Mouse (Mus musculus) CD4-positive helper T cell, adult 2 months (primary cell): Measurements from ENCODE around the gene Ppp1r3a.
"Not testable (repeated sequence)": the region's sequence is repeated elsewhere in the genome, so short reads cannot be mapped to it uniquely, and the experiment has no call there.

Source experiments
- DNase-seq: peaks from one replicate; pipeline ENCODE4 v3.0.0-alpha.2; 2012; ENCODE audit warnings: low read depth, missing footprints, low spot score

Ppp1r3a gene

DNA sequence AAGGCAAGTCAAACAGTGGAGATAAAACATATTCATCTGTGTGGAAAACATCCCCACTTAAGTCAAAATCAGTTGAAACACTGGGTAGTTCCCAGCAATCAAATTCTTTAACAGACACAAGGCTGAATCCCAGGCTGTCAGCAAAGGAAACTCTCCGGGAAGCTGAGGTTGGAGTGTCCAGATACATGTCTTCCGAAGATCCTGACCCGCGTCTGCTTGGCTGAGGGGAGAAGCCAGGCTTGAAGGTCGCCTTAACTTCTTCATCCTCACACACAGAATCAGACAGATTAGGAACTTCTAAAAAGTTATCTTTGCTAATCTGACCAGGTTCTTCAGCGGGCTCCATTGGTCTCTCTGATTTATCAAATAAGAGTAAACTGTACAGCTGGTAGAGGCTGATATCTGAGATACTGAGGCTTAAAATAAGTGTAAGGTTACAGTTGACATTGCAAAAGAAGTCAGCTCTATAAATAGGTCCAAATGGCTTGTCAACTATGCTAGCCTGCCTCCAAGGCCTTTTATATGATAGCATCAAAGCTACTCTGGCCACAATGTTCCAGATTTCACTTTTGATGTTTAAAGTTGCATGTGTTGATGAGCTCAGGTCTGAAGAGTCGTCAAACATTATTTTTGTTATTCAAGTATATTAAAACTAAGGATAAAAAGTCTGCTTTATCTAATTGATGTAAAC lies at the start of gene Ppp1r3a:
Gene Ppp1r3a, minus strand, starts transcription at position 374 of the 691 bp plus-strand sequence.
- DNase-seq = no peak

DNA sequence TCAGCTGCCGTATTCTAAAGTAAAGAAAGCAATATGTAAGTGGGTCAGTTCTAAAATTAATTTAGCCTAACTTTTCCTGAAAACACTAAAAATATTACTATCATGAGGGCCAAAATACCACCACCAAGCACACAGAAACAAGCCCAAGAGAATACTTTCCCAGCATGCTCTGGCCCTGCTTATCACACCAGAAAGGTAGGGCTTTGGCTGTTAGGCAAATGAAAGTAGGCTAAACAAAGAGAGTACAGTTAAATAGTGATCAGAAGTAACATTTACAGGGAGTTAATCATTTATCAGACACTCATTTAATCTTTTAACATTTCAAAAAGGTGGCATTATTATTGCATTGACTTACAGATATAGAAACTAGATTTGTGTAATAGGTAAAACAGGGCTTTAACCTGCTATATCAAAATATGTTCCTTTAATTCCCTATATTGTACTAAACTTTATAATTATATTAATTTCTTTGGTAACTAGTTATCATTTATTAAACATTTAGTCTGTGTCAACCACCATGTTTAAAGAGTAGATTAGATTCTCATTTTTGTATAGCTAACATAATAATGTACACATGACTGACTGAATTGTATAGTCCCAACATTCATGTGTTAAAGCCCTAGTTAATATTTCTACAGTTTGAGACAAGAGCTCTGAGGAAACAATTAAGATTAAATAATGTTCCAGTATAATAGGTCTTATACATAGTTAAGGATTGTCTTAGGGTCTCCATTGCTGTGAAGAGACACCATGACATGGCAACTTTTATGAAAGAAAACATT lies 32.3 kb upstream of the Ppp1r3a start:
- no peak for DNase-seq

DNA sequence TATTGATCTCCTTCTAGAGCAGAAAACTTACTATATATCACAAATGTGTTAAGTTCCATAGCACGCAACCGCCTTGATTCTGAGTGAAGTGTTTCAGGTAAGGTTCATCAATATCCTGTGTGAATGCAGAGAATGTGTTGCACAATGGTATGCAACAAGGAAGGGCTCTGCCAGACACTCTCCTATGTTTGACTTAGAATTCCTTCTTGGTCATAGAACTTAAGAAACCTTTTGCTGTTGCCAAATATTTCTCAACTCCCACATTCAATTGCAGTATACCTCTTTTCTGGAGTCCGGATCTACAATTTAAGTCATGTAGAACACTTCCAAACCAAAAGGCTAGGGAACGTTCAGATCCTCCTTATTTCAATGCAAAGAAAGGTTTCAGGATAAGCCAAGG lies 22.8 kb upstream of the Ppp1r3a start:
- no peak for DNase-seq

DNA sequence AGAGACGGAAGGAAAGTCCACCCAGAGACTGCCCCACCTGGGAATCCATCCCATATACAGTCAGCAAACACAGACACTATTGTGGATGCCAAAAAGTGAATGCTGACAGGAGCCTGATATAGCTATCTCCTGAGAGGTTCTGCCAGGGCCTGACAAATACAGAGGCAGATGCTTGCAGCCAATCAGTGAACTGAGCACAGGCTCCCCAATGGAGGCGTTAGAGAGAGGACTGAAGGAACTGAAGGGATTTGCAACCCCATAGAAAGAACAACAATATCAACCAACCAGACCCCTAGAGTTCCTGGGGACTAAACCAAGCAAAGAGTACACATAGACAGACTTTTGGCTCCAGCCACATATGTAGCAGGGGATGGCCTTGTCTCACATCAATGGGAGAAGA lies 16.6 kb upstream of the Ppp1r3a start:
- DNase-seq = no peak

DNA sequence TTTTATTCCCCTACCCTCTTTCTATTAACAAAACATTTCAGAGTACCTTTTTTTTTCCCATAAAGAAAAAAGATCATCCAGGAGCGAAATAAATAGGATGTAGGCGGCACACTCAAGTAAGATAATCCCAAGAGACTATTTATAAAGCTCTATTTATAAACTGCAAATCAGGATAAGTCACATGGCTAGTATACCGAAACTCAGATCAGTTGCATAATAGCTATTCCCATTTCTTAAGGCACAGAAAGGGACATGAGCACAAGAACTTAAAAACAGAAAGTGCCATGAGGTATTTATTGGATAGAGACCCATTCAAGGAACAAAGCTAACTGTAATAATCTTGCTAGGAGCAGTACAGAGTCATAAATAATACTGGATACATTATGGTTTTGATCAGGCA lies 2.4 kb upstream of the Ppp1r3a start:
- no peak for DNase-seq

DNA sequence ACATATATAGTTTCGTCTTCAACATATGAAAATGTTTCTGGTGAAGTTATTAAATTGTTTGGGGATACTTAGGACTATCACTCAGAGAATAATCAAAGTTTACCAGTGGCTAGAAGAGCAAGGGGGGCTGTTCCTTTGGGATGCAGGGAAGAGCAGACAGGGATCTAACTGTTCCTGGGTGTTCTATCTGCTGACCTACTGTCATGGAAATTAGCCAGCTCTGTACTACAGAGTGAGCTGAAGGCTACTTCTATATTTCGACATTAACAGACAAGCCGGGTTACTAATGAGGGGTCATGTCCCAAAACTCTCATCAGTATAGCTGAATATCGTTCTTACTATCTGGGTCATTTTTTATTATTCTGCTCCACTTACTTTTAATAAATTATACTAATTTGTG lies 1.6 kb downstream of the Ppp1r3a start:
- DNase-seq = no peak

DNA sequence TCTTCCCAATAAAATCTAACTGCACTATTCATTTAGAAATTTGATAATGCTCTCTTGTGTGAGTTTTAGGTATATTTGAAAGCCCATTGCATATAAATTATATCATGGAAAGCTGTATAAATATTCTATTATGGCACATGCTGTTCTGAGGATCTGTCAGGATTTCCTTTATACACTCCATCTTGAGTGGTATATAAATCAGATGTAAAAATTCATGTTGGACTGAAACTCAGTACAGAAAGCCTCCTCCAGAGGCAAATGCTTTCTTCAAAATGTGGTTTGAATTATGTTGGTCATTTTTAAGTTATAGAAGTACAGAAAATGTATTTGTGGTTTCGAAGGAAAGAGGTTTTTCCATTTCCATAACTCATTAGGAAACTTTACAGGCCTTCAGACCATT lies 2.9 kb downstream of the Ppp1r3a start:
- no peak for DNase-seq

DNA sequence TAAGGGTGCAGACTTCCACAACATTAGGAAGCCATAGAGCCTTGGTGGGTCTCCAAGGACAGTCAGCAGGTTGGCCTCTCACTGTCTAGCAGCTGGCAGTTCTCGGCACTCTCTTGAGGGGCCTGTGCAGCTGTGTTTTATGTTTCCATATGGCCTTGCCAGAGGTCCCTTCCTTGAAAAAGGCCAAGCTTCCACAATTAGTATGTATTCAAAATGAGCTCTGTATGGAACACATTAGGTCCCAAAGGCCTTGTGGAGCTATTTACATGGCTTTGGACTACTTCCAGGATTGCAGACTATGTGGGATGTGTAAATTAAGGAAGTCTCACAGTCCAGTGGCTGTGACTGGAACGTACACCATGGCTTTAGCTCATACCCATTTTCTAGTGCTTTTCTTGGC lies 8.1 kb downstream of the Ppp1r3a start:
- no peak for DNase-seq

DNA sequence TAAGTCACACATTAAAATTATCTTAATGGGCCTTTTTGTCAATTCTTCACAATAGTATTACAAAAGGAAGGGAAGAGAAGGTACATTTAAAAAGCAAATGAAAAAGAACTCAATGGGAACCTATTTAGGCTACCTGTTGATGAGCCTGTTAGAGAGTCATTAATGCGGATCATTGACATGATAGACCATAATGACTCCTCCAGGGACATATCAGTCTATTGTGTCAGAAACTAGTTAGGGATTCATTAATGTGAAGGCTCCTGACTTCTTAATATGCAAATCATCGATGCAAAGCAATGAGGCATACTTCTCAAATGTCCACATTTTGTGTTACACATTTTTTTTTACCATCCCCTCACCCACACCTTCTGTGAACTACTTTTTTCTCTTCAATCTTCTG lies 19.1 kb downstream of the Ppp1r3a start:
- no peak for DNase-seq

DNA sequence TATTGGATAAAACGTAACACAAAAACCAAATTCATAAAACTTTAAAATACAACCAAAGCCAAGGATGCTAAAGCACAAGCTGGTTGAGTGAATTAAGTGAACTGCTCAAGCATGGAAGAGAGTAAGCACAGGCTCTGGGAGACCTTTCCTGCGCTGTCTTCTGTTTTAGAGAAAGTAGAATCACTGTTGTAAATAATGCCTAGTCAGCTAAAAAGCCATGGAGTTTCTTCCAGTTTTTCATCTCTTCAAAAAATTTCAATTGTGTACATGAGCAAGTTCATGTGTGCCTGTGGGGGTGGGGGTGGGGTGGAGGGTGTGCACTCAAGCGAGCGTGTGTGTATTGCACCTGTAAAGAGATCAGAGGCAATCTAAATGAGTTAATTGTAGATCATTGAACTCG lies 24.1 kb downstream of the Ppp1r3a start:
- no peak for DNase-seq

DNA sequence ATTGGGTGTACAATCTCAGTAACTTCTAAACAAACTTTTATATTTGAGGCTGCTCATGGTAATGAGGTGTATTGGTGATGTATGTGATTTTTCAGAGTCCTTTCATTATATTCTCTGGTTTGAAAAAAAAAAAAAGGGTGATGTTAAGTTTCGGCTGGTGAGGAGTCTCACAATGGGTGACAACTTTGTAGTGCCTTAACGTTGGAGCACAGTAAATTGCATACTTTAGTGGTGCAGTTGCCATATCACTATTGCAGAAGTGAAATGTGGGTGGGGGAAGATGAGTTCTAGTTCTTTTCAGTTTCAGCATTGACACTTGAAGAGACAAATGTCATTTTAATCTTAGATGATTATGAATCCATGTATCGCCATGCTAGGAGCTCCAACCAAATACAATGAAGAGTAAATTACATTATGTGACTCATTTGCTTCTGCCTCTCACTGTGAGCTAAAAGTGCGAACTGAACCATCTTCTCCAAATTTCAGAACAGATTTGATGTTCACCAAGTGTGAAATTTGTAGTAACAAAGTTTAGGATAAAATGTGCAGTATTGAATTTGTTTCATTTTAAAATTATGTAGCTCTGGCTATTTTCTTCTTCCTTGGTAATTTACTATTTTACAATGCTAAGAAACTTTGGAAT lies 34.2 kb downstream of the Ppp1r3a start:
- DNase-seq = no peak

DNA sequence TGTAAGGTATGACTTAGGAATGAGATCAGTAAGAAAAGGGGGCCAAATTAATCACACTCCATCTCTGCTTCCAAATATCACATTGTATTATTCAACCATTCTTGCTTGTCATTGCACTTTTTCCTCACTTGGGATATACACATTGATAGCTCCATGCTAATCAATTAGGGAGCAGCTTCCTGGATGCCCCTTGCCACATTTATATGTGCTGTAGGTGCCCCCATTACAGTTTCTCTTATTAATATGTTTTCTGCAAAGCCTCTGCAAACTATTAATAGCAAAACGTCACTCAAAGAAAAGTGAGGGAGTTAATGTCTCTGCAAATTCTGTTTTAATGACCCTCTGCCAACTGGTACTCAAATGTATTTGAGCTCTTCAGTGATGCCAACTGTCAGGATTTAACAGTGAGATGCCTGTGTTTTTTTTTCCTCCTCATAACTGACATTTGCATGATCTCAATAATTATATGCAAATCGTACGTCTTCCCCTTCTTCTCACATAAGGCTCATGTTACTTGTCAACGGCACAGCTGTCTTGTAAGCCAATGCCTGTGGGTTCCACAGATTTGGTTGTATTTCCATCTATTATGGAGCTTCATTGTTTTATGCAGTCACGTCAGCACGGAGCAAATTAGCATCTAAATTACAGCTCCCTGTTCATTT lies 34.8 kb downstream of the Ppp1r3a start:
- DNase-seq = no peak

DNA sequence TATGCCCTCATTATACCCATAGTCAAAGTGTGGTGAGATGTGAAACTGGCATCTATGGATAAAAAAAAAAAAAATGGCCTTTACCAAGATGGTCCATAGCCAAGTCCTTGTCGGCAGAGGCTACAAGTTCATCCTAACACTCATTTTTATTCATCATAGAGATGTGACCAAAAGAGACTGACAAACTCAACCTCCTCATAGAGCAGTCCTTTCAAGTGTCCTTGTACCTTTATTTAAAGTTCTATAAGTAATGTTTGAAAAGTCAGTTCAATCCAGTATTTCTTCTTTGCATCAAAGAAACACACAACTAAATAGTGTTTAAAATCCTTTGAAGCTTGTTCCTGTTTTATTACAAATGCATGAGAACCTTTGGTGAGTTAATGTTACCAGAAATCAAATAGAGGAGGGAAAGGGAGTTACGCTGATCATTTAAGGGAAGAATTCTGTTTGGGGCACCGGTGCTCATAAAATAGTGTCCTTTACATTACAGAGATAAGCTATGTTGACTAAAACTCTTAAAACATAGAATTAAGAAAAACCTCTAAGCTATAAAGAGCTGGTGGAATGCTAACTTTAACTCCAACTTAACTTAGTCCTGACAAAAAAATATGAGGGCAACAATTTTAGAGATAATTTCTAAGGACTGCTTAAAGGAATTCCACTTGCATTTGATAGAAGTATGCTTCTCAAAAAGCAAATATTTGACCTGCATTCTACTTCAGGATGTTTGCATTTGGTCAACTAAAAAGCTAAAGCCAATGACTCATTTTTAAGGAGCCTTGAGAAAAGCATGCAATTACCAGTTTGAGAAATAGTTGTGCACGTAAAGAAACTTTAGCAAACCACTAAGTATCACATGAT lies 39.7 kb downstream of the Ppp1r3a start:
- no peak for DNase-seq

DNA sequence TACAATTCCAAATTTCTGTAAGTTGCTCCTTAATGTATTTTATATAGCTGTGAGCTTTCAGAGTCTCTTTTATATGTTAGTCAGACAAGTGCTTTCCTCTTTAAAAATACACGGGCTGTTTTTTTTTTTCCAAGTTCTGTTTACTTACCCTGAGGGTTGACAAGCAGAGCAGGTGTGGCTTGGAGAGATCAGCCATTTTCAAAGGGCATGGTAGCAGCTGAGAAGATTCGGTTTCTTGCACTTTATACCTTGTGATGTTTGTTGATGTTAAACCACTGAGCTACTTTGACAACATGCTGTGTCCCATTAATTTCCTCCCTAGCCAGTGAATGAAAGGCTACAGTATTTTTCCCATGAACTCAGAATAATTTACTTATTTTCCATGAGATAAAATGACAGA lies 42.9 kb downstream of the Ppp1r3a start:
- DNase-seq = no peak

DNA sequence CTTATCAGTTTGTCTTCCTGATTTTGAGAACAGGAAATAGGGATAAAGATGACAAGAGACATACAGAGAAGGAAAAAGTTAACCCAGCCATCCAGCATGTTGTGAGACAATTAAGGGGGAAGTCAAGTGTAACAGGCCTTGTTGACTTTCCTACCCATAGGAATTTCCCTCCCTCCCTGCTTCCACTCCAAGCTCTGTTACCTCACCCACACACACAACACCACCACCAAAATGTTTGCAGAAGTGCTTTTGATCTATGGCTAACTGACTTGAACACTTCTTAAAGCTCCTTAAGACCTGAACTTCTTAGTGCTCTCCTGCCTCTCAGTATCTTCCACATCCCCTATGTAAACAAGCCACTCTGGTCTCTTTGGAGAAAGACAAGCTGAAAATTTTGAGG lies 55.0 kb downstream of the Ppp1r3a start:
- no peak for DNase-seq

DNA sequence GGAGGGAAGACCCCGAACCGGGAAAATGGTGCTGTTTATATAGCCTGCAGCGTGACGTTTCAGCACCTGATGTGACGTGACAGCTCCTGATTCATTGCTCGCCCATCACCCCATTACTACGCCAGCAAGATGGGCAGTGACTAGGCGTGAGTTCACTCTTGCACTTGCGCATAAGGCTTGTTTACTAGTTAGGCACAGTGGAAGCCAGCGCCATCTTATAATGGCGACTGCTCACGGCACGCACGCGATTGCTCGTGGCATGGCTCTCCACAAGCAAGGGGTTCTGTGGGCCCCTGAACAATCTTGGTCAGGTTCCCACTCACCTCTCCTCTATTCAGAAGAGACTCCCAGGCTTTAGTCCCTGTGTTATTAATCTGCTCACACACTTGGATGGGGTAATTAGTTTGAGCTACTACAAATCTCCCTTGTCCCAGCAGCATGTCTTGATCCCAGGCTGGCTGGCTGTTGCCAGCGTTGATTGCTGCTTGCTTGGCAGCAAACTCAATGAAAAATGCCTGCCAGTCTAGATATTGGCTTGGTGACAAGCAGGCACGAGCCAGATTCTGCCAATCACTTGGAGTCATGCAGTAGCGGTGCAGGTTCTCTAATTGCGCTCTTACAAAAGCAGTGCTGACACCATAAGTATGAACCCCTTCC lies 75.7 kb downstream of the Ppp1r3a start:
- not testable (repeated sequence) for DNase-seq

DNA sequence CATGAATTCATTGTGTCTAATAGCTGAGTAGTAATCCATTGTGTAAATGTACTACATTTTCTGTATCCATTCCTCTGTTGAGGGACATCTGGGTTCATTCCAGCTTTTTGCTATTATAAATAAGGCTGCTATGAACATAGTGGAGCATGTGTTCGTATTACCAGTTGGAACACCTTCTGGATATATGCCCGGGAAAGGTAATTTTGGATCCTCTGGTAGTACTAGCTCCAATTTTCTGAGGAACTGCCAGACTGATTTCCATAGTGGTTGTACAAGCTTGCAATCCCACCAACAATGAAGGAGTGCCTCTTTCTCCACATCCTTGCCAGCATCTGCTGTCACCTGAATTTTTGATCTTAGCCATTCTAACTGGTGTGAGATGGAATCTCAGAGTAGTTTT lies 86.1 kb downstream of the Ppp1r3a start:
- DNase-seq = not testable (repeated sequence)

DNA sequence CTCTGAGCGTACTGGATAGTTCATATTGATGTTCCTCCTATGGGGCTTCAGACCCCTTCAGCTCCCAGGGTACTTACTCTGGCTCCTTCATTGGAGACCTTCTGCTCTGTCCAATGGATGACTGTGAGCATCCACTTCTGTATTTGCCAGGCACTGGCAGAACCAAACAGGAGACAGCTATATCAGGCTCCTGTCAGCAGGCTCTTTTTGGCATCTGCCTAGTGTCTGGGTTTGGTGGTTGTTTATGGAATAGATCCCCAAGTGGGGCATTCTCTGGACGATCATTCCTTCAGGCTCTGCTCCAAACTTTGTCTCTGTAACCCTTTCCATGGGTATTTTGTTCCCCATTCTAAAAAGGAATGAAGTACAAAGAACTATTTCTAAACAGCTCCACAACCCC lies 87.4 kb downstream of the Ppp1r3a start:
- DNase-seq = not testable (repeated sequence)
